Mouse (Mus musculus) urinary bladder, postnatal 14 days (tissue): ENCODE data around the gene Tob1.

Source experiments
- DNase-seq: peaks from one replicate; pipeline ENCODE4 v3.0.0; 2021; ENCODE audit warnings: low spot score

The Tob1 gene

GRCm38 (mm10) chr11:94229207-94229960 lies 18.1 kb downstream of the Tob1 start:
- DNase-seq = no peak

- no peak for DNase-seq
Measured at GRCm38 (mm10) chr11:94230244-94230643, 19.0 kb downstream of the Tob1 start.

- DNase-seq = no peak
Measured at GRCm38 (mm10) chr11:94231821-94232552, 20.7 kb downstream of the Tob1 start.

GRCm38 (mm10) chr11:94233405-94233804 lies 22.2 kb downstream of the Tob1 start:
- no peak for DNase-seq

- DNase-seq = no peak
Measured at GRCm38 (mm10) chr11:94234380-94234779, 23.1 kb downstream of the Tob1 start.

GRCm38 (mm10) chr11:94234857-94235256 lies 23.6 kb downstream of the Tob1 start:
- no peak for DNase-seq

GRCm38 (mm10) chr11:94236074-94236473 lies 24.8 kb downstream of the Tob1 start:
- DNase-seq = peak; percentile 72

- no peak for DNase-seq
Measured at GRCm38 (mm10) chr11:94238786-94239185, 27.5 kb downstream of the Tob1 start.

GRCm38 (mm10) chr11:94239706-94240105 lies 28.5 kb downstream of the Tob1 start:
- DNase-seq = no peak

- DNase-seq = no peak
Measured at GRCm38 (mm10) chr11:94242760-94243421, 31.6 kb downstream of the Tob1 start.

GRCm38 (mm10) chr11:94243422-94244180 lies 32.3 kb downstream of the Tob1 start:
- DNase-seq = no peak

GRCm38 (mm10) chr11:94244385-94244784 lies 33.1 kb downstream of the Tob1 start:
- no peak for DNase-seq

GRCm38 (mm10) chr11:94245955-94246788 lies 34.9 kb downstream of the Tob1 start, which contains the start of gene Wfikkn2:
Gene Wfikkn2 (minus strand): TSS chr11:94246005.
- no peak for DNase-seq

GRCm38 (mm10) chr11:94246789-94247061 lies 35.5 kb downstream of the Tob1 start:
- DNase-seq = no peak

GRCm38 (mm10) chr11:94253156-94253555 lies 41.9 kb downstream of the Tob1 start:
- no peak for DNase-seq

GRCm38 (mm10) chr11:94253691-94254090 lies 42.4 kb downstream of the Tob1 start:
- no peak for DNase-seq

GRCm38 (mm10) chr11:94255733-94256132 lies 44.5 kb downstream of the Tob1 start:
- no peak for DNase-seq

GRCm38 (mm10) chr11:94257987-94258386 lies 46.7 kb downstream of the Tob1 start:
- no peak for DNase-seq

GRCm38 (mm10) chr11:94259814-94260213 lies 48.6 kb downstream of the Tob1 start:
- no peak for DNase-seq

GRCm38 (mm10) chr11:94261585-94262370 lies 50.5 kb downstream of the Tob1 start:
- no peak for DNase-seq
